Mouse (Mus musculus) C2C12 (cell line): ENCODE results near the gene Nrap.

Experiments used
- CTCF ChIP-seq: IDR thresholded peaks from one replicate; pipeline ENCODE4 v1.5.1; 2011; ENCODE audit not compliant: control insufficient read depth, insufficient read depth, insufficient read length
- MAX ChIP-seq: IDR thresholded peaks from one replicate; pipeline ENCODE4 v1.6.1; 2011; ENCODE audit warnings: mild to moderate bottlenecking, control low read depth
- MYOD1 ChIP-seq: IDR thresholded peaks from one replicate; pipeline ENCODE4 v1.6.1; 2011; ENCODE audit warnings: low read depth; ENCODE audit not compliant: control insufficient read depth, insufficient read length
- MYOG ChIP-seq: IDR thresholded peaks from one replicate; pipeline ENCODE4 v1.6.1; 2011; ENCODE audit not compliant: control insufficient read depth, insufficient read length; ENCODE audit errors: extremely low read depth
- USF1 ChIP-seq: IDR thresholded peaks from one replicate; pipeline ENCODE4 v1.6.1; 2011; ENCODE audit warnings: low read depth, mild to moderate bottlenecking, control low read depth, moderate library complexity

- TF ChIP-seq CTCF (no peak), MYOD1 (no peak), MAX (no peak), USF1 (no peak), MYOG (no peak)
Observed at GRCm38 (mm10) chr19:56297264-56297663, 92.6 kb downstream of the Nrap start.
